Mouse (Mus musculus) neural tube, embryonic 14.5 days (tissue): ENCODE results near the gene Dnm1l. TPM values are rescaled to one million over a fixed set of nuclear protein-coding genes. Genes with fewer than 3 reads are reported as not detected.

Source experiments
- ATAC-seq: fragments of 200-750 bp; cut with Nextera tagmentation; 2 replicates; pipeline ENCODE4 v1.8.0; 2017; ENCODE audit warnings: low read depth, mild to moderate bottlenecking, moderate TSS enrichment, moderate library complexity
- H3K27ac ChIP-seq: fragments of 300-500 bp; sonication (generic); 2 replicates; pipeline ENCODE4 v1.5.1; 2014; ENCODE audit warnings: low read depth, mild to moderate bottlenecking, control low read depth, low read length, moderate library complexity, mixed read lengths
- H3K27me3 ChIP-seq: fragments of 300-500 bp; sonication (generic); 2 replicates; pipeline ENCODE4 v1.6.1; 2014; ENCODE audit warnings: low read length; ENCODE audit not compliant: control insufficient read depth, insufficient read depth
- H3K36me3 ChIP-seq: fragments of 300-500 bp; sonication (generic); 2 replicates; pipeline ENCODE4 v1.6.1; 2014; ENCODE audit warnings: low read length, mixed read lengths; ENCODE audit not compliant: control insufficient read depth, insufficient read depth
- H3K4me1 ChIP-seq: fragments of 300-500 bp; sonication (generic); 2 replicates; pipeline ENCODE4 v1.6.1; 2014; ENCODE audit warnings: low read length; ENCODE audit not compliant: control insufficient read depth, insufficient read depth
- H3K4me2 ChIP-seq: fragments of 300-500 bp; sonication (generic); 2 replicates; pipeline ENCODE4 v1.6.1; 2014; ENCODE audit warnings: mild to moderate bottlenecking, low read depth, low read length, control low read depth
- H3K4me3 ChIP-seq: fragments of 300-500 bp; sonication (generic); 2 replicates; pipeline ENCODE4 v1.5.1; 2014; ENCODE audit warnings: low read depth, low read length, control low read depth, mixed read lengths
- H3K9ac ChIP-seq: fragments of 300-500 bp; sonication (generic); replicated peaks from 2 replicates; pipeline ENCODE4 v1.6.1; 2014; ENCODE audit warnings: low read depth, mild to moderate bottlenecking, control low read depth, low read length, mixed read lengths
- H3K9me3 ChIP-seq: fragments of 300-500 bp; sonication (generic); 2 replicates; pipeline ENCODE4 v1.6.1; 2016; ENCODE audit warnings: low read length; ENCODE audit not compliant: control insufficient read depth
- WGBS: fragments of 180-500 bp; shearing (Covaris S2); extraction: QIAGEN DNeasy Blood & Tissue Kit; methylation state at CpG from one replicate; pipeline ENCODE4 v1.1.7; 2014; 5-methylcytosine and 5-hydroxymethylcytosine counted together
- polyA plus RNA-seq: library from polyadenylated mRNA; unstranded; fragments of >200 nt; fragmentation: Nextera tagmentation; extraction: Ambion mirVana; gene quantifications from 2 replicates; pipeline ENCODE4 v1.2.1, GENCODE M21; 2014

Gene Dnm1l
- polyA plus RNA-seq, 1 experiment from 2014 or later, result 116 TPM

- peak within 1 kb of the TSS; percentile 72 for H3K9ac ChIP-seq
- peaks cover 11% of the 10 kb centered on the region for H3K4me1 ChIP-seq
- H3K9me3 ChIP-seq, result no peaks in the 10 kb centered on the region
- peak within 1 kb of the TSS; percentile 86 for H3K4me2 ChIP-seq
- under 1% methylated on average over 50 of the region's 50 CpGs for WGBS
- ATAC-seq, result peak; percentile 99
- peaks cover 8% of the 10 kb centered on the region; the same call in 1 of the 2 replicates for H3K36me3 ChIP-seq
- peak within 1 kb of the TSS; percentile 95 for H3K27ac ChIP-seq
- no peaks in the 10 kb centered on the region for H3K27me3 ChIP-seq
- H3K4me3 ChIP-seq, result peak within 1 kb of the TSS; percentile 92
Observed at GRCm38 (mm10) chr16:16302369-16303137, 56.2 kb downstream of the Dnm1l start, which contains the start of gene Yars2. Gene Yars2, plus strand, starts transcription at chr16:16302965.

GRCm38 (mm10) chr16:16273752-16274151 is 85.0 kb downstream of the Dnm1l start:
- H3K27ac ChIP-seq, result no peak overlapping the region

GRCm38 (mm10) chr16:16272978-16273377 is 85.8 kb downstream of the Dnm1l start:
- ATAC-seq, result peak; percentile 38; the same call in 1 of the 2 replicates
- no peak overlapping the region for H3K4me3 ChIP-seq
- no peaks in the 10 kb centered on the region for H3K4me1 ChIP-seq
- no peaks in the 10 kb centered on the region for H3K9me3 ChIP-seq
- no peak overlapping the region for H3K4me2 ChIP-seq
- no peaks in the 10 kb centered on the region for H3K36me3 ChIP-seq
- H3K27me3 ChIP-seq, result no peaks in the 10 kb centered on the region
- no peak overlapping the region for H3K27ac ChIP-seq
- 9% methylated on average over 3 of the region's 3 CpGs for WGBS
- H3K9ac ChIP-seq, result no peak overlapping the region

More at GRCm38 (mm10) chr16:16273752-16274151, 85.0 kb downstream of the Dnm1l start:
- no peak overlapping the region for H3K9ac ChIP-seq
- no peak overlapping the region for H3K4me3 ChIP-seq
- ATAC-seq, result no peak
- H3K36me3 ChIP-seq, result no peaks in the 10 kb centered on the region
- no peak overlapping the region for H3K4me2 ChIP-seq
- WGBS, result 74% methylated on average over 6 of the region's 6 CpGs
- no peaks in the 10 kb centered on the region for H3K9me3 ChIP-seq
- H3K27me3 ChIP-seq, result no peaks in the 10 kb centered on the region
- H3K4me1 ChIP-seq, result no peaks in the 10 kb centered on the region

- H3K9ac ChIP-seq, result no peak overlapping the region
- H3K9me3 ChIP-seq, result no peaks in the 10 kb centered on the region
- 88% methylated on average over 3 of the region's 3 CpGs for WGBS
- no peak for ATAC-seq
- no peaks in the 10 kb centered on the region for H3K36me3 ChIP-seq
- H3K4me2 ChIP-seq, result no peak overlapping the region
- no peak overlapping the region for H3K27ac ChIP-seq
- H3K4me3 ChIP-seq, result no peak overlapping the region
- H3K4me1 ChIP-seq, result no peaks in the 10 kb centered on the region
- H3K27me3 ChIP-seq, result no peaks in the 10 kb centered on the region
Observed at GRCm38 (mm10) chr16:16262436-16262835, 96.3 kb downstream of the Dnm1l start.

Other genes starting within 250 kb of the Dnm1l start
- 2.0 and 2.2 TPM in 2 replicates for gene Pkp2, start 145.6 kb downstream of the Dnm1l start, polyA plus RNA-seq
- 27.0 and 30.5 TPM in 2 replicates for gene Yars2, start 56.0 kb downstream of the Dnm1l start, polyA plus RNA-seq
- 25.3 and 30.1 TPM in 2 replicates for gene Fgd4, start 241.6 kb upstream of the Dnm1l start, polyA plus RNA-seq